Mouse (Mus musculus) frontal cortex, postnatal 36 days (tissue): ENCODE data around the gene Msx3.

Experiments
- DNase-seq, 2 experiments: peaks; one replicate each; pipeline ENCODE4 v3.0.0; 2022; ENCODE audit warnings: low spot score in 2 of 2

Msx3 gene

GRCm38 (mm10) chr7:140057413-140058407, 8.8 kb upstream of the Msx3 start:
- no peak for DNase-seq

GRCm38 (mm10) chr7:140054124-140054523, 5.2 kb upstream of the Msx3 start:
- no peak for DNase-seq

- DNase-seq, result no peak
These were observed 313 bp upstream of the Msx3 start for GRCm38 (mm10) chr7:140049115-140049689.

GRCm38 (mm10) chr7:140047811-140048311, 1.0 kb downstream of the Msx3 start:
- no peak for DNase-seq

GRCm38 (mm10) chr7:140045546-140045945, 3.3 kb downstream of the Msx3 start:
- DNase-seq, result no peak

- no peak for DNase-seq
These were observed 6.2 kb downstream of the Msx3 start for GRCm38 (mm10) chr7:140042728-140043127.

- no peak for DNase-seq
These were observed 11.7 kb downstream of the Msx3 start for GRCm38 (mm10) chr7:140037171-140037555.

- DNase-seq, result peak; percentile 90 to 93
These were observed 12.4 kb downstream of the Msx3 start, which contains the start of the genes Zfp511 and Tubgcp2 for GRCm38 (mm10) chr7:140036281-140037170. Gene Zfp511, plus strand, starts transcription at chr7:140036391. Gene Tubgcp2, minus strand, starts transcription at chr7:140036669.

GRCm38 (mm10) chr7:140035456-140035855, 13.4 kb downstream of the Msx3 start:
- DNase-seq, result no peak

- DNase-seq, result no peak
These were observed 15.5 kb downstream of the Msx3 start for GRCm38 (mm10) chr7:140033386-140033785.

- no peak for DNase-seq
These were observed 16.5 kb downstream of the Msx3 start for GRCm38 (mm10) chr7:140032366-140032765.

- no peak for DNase-seq
These were observed 17.1 kb downstream of the Msx3 start for GRCm38 (mm10) chr7:140031771-140032170.

GRCm38 (mm10) chr7:140011336-140011735, 37.6 kb downstream of the Msx3 start:
- no peak for DNase-seq

GRCm38 (mm10) chr7:140007781-140008180, 41.1 kb downstream of the Msx3 start:
- no peak for DNase-seq

- DNase-seq, result no peak
These were observed 41.9 kb downstream of the Msx3 start for GRCm38 (mm10) chr7:140006861-140007611.

- no peak for DNase-seq
These were observed 44.2 kb downstream of the Msx3 start for GRCm38 (mm10) chr7:140004666-140005065.

- no peak for DNase-seq
These were observed 47.7 kb downstream of the Msx3 start for GRCm38 (mm10) chr7:140001086-140001740.

- peak; percentile 37 to 63 for DNase-seq
These were observed 50.1 kb downstream of the Msx3 start for GRCm38 (mm10) chr7:139998691-139999350.
